Mouse (Mus musculus): Measurements from ENCODE around the gene She.

GRCm38 (mm10) chr3:89865764-89866163 lies 34.6 kb downstream of the She start:
- no peak for TF ChIP-seq CTCF (IDR thresholded peaks at IDR 0.05; ENCODE audit: control insufficient read depth, insufficient read depth, insufficient read length)
- TF ChIP-seq CEBPB (IDR thresholded peaks at IDR 0.05; ENCODE audit: low read depth) = no peak
- TF ChIP-seq MYOG (IDR thresholded peaks at IDR 0.05; ENCODE audit: control insufficient read depth, extremely low read depth, insufficient read length) = no peak
- no peak for TF ChIP-seq MAX (IDR thresholded peaks at IDR 0.05)
- no peak for TF ChIP-seq USF1 (IDR thresholded peaks at IDR 0.05; ENCODE audit: low read depth)

Measured in C2C12 (cell line).